Mouse (Mus musculus): ENCODE measurements around the gene D17H6S53E. TPM values are rescaled to one million over a fixed set of nuclear protein-coding genes. Genes with fewer than 3 reads are reported as not detected.

The D17H6S53E gene
- polyA plus RNA-seq, 1 experiment from 2014 or later = 14.4 TPM

DNA sequence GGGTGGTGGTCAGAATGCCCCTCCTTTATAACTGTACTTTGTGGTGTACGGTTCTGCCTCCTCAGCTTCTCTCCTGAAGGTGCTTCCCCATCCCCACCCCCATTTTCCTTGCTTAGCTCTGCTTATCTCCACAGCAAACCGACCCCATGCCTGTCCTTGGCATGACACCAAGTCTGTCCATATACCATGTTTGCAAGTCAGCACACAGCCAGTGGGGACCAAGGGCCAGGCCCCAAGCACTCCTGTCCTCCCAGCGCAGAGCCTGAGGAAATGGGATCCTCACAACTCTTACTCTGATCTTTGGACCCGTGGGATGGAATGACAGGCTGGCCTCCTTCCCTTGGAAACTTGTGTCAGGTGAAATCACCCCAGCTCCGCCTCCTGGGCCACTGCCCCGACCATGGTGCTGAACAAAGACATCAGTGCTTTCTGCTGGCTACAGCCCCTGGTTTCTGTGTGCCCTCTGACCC, 22.9 kb upstream of the D17H6S53E start:
- ATAC-seq (ENCODE audit: low FRiP score, low TSS enrichment) (no peak), DNase-seq (ENCODE audit: low spot score) (no peak)
- H3K27ac ChIP-seq (replicated peaks) = no peak overlapping the region
- H3K4me2 ChIP-seq (replicated peaks; ENCODE audit: low read depth) = no peak overlapping the region
- H3K9ac ChIP-seq (ENCODE audit: low read length) = no peak overlapping the region
- H3K4me3 ChIP-seq (ENCODE audit: low read depth, low read length) = no peak overlapping the region
- peaks cover 21% of the 10 kb centered on the region for H3K36me3 ChIP-seq (ENCODE audit: control insufficient read depth, insufficient read depth, low read length)
- H3K9me3 ChIP-seq (ENCODE audit: control insufficient read depth, low read length) = no peaks in the 10 kb centered on the region
- H3K4me1 ChIP-seq (replicated peaks; ENCODE audit: control insufficient read depth, insufficient read depth) = no peaks in the 10 kb centered on the region
- 54% methylated on average over 6 of the region's 6 CpGs for WGBS
- no peak for TF ChIP-seq EP300 (optimal IDR thresholded peaks at IDR 0.05)
- no peak for TF ChIP-seq CTCF (IDR thresholded peaks at IDR 0.05; ENCODE audit: low read depth)
- no peaks in the 10 kb centered on the region for H3K27me3 ChIP-seq (ENCODE audit: control insufficient read depth, insufficient read depth, low read length)

- H3K9me3 ChIP-seq (ENCODE audit: control insufficient read depth, low read length) = no peaks in the 10 kb centered on the region
- no peak overlapping the region for H3K9ac ChIP-seq (ENCODE audit: low read length)
- H3K27ac ChIP-seq (replicated peaks) = no peak overlapping the region
- H3K36me3 ChIP-seq (ENCODE audit: control insufficient read depth, insufficient read depth, low read length) = peaks cover 20% of the 10 kb centered on the region
- no peak for TF ChIP-seq EP300 (optimal IDR thresholded peaks at IDR 0.05)
- no peak for TF ChIP-seq CTCF (IDR thresholded peaks at IDR 0.05; ENCODE audit: low read depth)
- DNase-seq (ENCODE audit: low spot score) (no peak), ATAC-seq (ENCODE audit: low FRiP score, low TSS enrichment) (no peak)
- no peaks in the 10 kb centered on the region for H3K27me3 ChIP-seq (ENCODE audit: control insufficient read depth, insufficient read depth, low read length)
- 92% methylated on average over 7 of the region's 7 CpGs for WGBS
- H3K4me2 ChIP-seq (replicated peaks; ENCODE audit: low read depth) = no peak overlapping the region
- H3K4me3 ChIP-seq (ENCODE audit: low read depth, low read length) = no peak overlapping the region
- H3K4me1 ChIP-seq (replicated peaks; ENCODE audit: control insufficient read depth, insufficient read depth) = no peaks in the 10 kb centered on the region
Observed at GRCm38 (mm10) chr17:35104079-35104478, 22.1 kb upstream of the D17H6S53E start.

GRCm38 (mm10) chr17:35104754-35105153, 21.4 kb upstream of the D17H6S53E start:
- no peak for DNase-seq (ENCODE audit: low spot score)
- H3K27me3 ChIP-seq (ENCODE audit: control insufficient read depth, insufficient read depth, low read length) = no peaks in the 10 kb centered on the region
- H3K36me3 ChIP-seq (ENCODE audit: control insufficient read depth, insufficient read depth, low read length) = peaks cover 20% of the 10 kb centered on the region
- 73% methylated on average over 6 of the region's 6 CpGs for WGBS
- H3K4me3 ChIP-seq (ENCODE audit: low read depth, low read length) = no peak overlapping the region
- ATAC-seq (ENCODE audit: low FRiP score, low TSS enrichment) = no peak
- H3K9me3 ChIP-seq (ENCODE audit: control insufficient read depth, low read length) = no peaks in the 10 kb centered on the region
- H3K4me1 ChIP-seq (replicated peaks; ENCODE audit: control insufficient read depth, insufficient read depth) = no peaks in the 10 kb centered on the region
- TF ChIP-seq EP300 (optimal IDR thresholded peaks at IDR 0.05) (no peak), CTCF (IDR thresholded peaks at IDR 0.05; ENCODE audit: low read depth) (no peak)
- H3K9ac ChIP-seq (ENCODE audit: low read length) = no peak overlapping the region
- no peak overlapping the region for H3K4me2 ChIP-seq (replicated peaks; ENCODE audit: low read depth)
- no peak overlapping the region for H3K27ac ChIP-seq (replicated peaks)

DNA sequence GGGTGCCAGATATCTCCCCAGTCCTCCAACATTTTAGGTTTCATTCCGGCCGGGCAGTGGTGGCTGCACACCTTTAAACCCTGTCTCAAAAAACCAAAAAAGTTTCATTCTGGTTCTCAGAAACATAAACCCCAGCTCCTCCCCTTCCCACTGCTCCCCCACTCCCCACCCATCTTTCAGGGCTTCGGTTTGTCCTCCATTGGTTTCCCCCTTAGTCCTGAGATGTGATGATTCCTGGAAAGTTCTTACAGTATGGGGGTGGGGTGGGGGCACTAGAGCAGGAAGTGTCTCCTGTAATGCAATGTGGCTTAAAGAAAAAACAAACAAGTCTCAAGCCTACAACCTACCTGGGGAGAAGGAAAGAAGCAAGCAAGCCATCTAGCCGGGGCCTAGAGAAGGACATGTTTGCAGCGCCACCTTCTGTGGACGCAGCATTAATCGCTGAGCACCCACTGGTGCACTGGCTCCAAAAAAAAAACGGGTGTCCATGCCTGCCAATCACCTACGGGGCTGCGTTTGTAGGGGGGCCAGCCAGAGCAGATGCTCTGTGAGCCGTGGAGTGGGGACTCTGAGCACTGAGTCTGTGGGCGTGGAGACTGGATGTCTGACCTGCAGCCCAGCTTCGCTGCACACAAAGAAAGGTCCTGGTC, 20.3 kb upstream of the D17H6S53E start:
- no peaks in the 10 kb centered on the region for H3K4me1 ChIP-seq (replicated peaks; ENCODE audit: control insufficient read depth, insufficient read depth)
- H3K4me2 ChIP-seq (replicated peaks; ENCODE audit: low read depth) = no peak overlapping the region
- no peaks in the 10 kb centered on the region for H3K9me3 ChIP-seq (ENCODE audit: control insufficient read depth, low read length)
- H3K27ac ChIP-seq (replicated peaks) = no peak overlapping the region
- TF ChIP-seq CTCF (IDR thresholded peaks at IDR 0.05; ENCODE audit: low read depth) (peak; percentile 80), EP300 (optimal IDR thresholded peaks at IDR 0.05) (no peak)
- DNase-seq (ENCODE audit: low spot score) (peak; percentile 66), ATAC-seq (ENCODE audit: low FRiP score, low TSS enrichment) (0 out of 2 replicates have a peak, but pooled peaks have one; percentile 36)
- H3K4me3 ChIP-seq (ENCODE audit: low read depth, low read length) = no peak overlapping the region
- H3K36me3 ChIP-seq (ENCODE audit: control insufficient read depth, insufficient read depth, low read length) = peaks cover 16% of the 10 kb centered on the region
- no peaks in the 10 kb centered on the region for H3K27me3 ChIP-seq (ENCODE audit: control insufficient read depth, insufficient read depth, low read length)
- 26% methylated on average over 13 of the region's 13 CpGs for WGBS
- peak overlapping the region; percentile 31; the same call in 1 of the 2 replicates for H3K9ac ChIP-seq (ENCODE audit: low read length)

GRCm38 (mm10) chr17:35106522-35106921, 19.7 kb upstream of the D17H6S53E start:
- H3K27ac ChIP-seq (replicated peaks) = no peak overlapping the region
- 53% methylated on average over 3 of the region's 3 CpGs for WGBS
- TF ChIP-seq EP300 (optimal IDR thresholded peaks at IDR 0.05) (no peak), CTCF (IDR thresholded peaks at IDR 0.05; ENCODE audit: low read depth) (peak; percentile 55)
- H3K9me3 ChIP-seq (ENCODE audit: control insufficient read depth, low read length) = no peaks in the 10 kb centered on the region
- no peaks in the 10 kb centered on the region for H3K27me3 ChIP-seq (ENCODE audit: control insufficient read depth, insufficient read depth, low read length)
- H3K36me3 ChIP-seq (ENCODE audit: control insufficient read depth, insufficient read depth, low read length) = peaks cover 10% of the 10 kb centered on the region
- no peaks in the 10 kb centered on the region for H3K4me1 ChIP-seq (replicated peaks; ENCODE audit: control insufficient read depth, insufficient read depth)
- no peak overlapping the region for H3K4me3 ChIP-seq (ENCODE audit: low read depth, low read length)
- DNase-seq (ENCODE audit: low spot score) = no peak
- no peak overlapping the region for H3K4me2 ChIP-seq (replicated peaks; ENCODE audit: low read depth)
- ATAC-seq (ENCODE audit: low FRiP score, low TSS enrichment) = no peak
- H3K9ac ChIP-seq (ENCODE audit: low read length) = no peak overlapping the region

GRCm38 (mm10) chr17:35108097-35108496, 18.1 kb upstream of the D17H6S53E start, which contains the start of gene Ly6g5c:
Gene Ly6g5c, plus strand, starts transcription at chr17:35108279.
- DNase-seq (ENCODE audit: low spot score) (no peak), ATAC-seq (ENCODE audit: low FRiP score, low TSS enrichment) (no peak)
- Histone ChIP-seq H3K9ac (ENCODE audit: low read length) (no peak within 1 kb of the TSS), H3K27me3 (ENCODE audit: control insufficient read depth, insufficient read depth, low read length) (no peaks in the 10 kb centered on the region), H3K4me3 (ENCODE audit: low read depth, low read length) (no peak within 1 kb of the TSS), H3K36me3 (ENCODE audit: control insufficient read depth, insufficient read depth, low read length) (no peaks in the 10 kb centered on the region), H3K4me1 (replicated peaks; ENCODE audit: control insufficient read depth, insufficient read depth) (no peaks in the 10 kb centered on the region), H3K9me3 (ENCODE audit: control insufficient read depth, low read length) (no peaks in the 10 kb centered on the region), H3K4me2 (replicated peaks; ENCODE audit: low read depth) (no peak within 1 kb of the TSS), H3K27ac (replicated peaks) (no peak within 1 kb of the TSS)
- TF ChIP-seq EP300 (optimal IDR thresholded peaks at IDR 0.05) = no peak
- TF ChIP-seq CTCF (IDR thresholded peaks at IDR 0.05; ENCODE audit: low read depth) = no peak
- 84% methylated on average over 6 of the region's 6 CpGs for WGBS

Data from stomach, postnatal 0 days (tissue).